Mouse (Mus musculus): Measurements from ENCODE around the gene Ephb1.

- TF ChIP-seq CTCF (IDR thresholded peaks at IDR 0.05) (no peak), EP300 (IDR thresholded peaks at IDR 0.05) (no peak)
Observed at GRCm38 (mm10) chr9:102080934-102081333, 273.6 kb downstream of the Ephb1 start.
